Mouse (Mus musculus) limb, embryonic 15.5 days (tissue): Measurements from ENCODE around the gene Gm7075. TPM values are rescaled to one million over a fixed set of nuclear protein-coding genes. Genes with fewer than 3 reads are reported as not detected.

Experiments used
- ATAC-seq: fragments of 200-750 bp; cut with Nextera tagmentation; 2 replicates; pipeline ENCODE4 v1.8.0; 2017; ENCODE audit warnings: low read depth, moderate TSS enrichment; ENCODE audit not compliant: insufficient number of reproducible peaks, low FRiP score, low TSS enrichment
- H3K27ac ChIP-seq: fragments of 300-500 bp; sonication (generic); 2 replicates; pipeline ENCODE4 v1.5.1; 2015; ENCODE audit warnings: moderate library complexity, mild to moderate bottlenecking, inconsistent platforms
- H3K27me3 ChIP-seq: fragments of 300-500 bp; sonication (generic); 2 replicates; pipeline ENCODE4 v1.6.1; 2015; ENCODE audit warnings: inconsistent platforms
- H3K36me3 ChIP-seq: fragments of 300-500 bp; sonication (generic); 2 replicates; pipeline ENCODE4 v1.6.1; 2015; ENCODE audit warnings: inconsistent platforms
- H3K4me1 ChIP-seq: fragments of 300-500 bp; sonication (generic); 2 replicates; pipeline ENCODE4 v1.6.1; 2015; ENCODE audit warnings: inconsistent platforms
- H3K4me2 ChIP-seq: fragments of 300-500 bp; sonication (generic); 2 replicates; pipeline ENCODE4 v1.6.1; 2015; ENCODE audit warnings: mild to moderate bottlenecking, inconsistent platforms
- H3K4me3 ChIP-seq: fragments of 300-500 bp; sonication (generic); 2 replicates; pipeline ENCODE4 v1.5.1; 2015; ENCODE audit warnings: mild to moderate bottlenecking, inconsistent platforms
- H3K9ac ChIP-seq: fragments of 300-500 bp; sonication (generic); 2 replicates; pipeline ENCODE4 v1.6.1; 2015; ENCODE audit warnings: inconsistent platforms
- H3K9me3 ChIP-seq: fragments of 300-500 bp; sonication (generic); 2 replicates; pipeline ENCODE4 v1.6.1; 2016; ENCODE audit warnings: inconsistent platforms
- WGBS: fragments of 180-500 bp; shearing (Covaris S2); methylation state at CpG from one replicate; pipeline ENCODE4 v1.1.7; 2015; 5-methylcytosine and 5-hydroxymethylcytosine counted together
- polyA plus RNA-seq: library from polyadenylated mRNA; unstranded; fragments of >200 nt; fragmentation: Nextera tagmentation; extraction: Ambion mirVana; gene quantifications from 2 replicates; pipeline ENCODE4 v1.2.1, GENCODE M21; 2015

Gm7075 gene
- polyA plus RNA-seq, 1 experiment from 2014 or later, result not detected

- no peaks in the 10 kb centered on the region for H3K36me3 ChIP-seq
- WGBS, result 4% methylated on average over 24 of the region's 24 CpGs
- peak within 1 kb of the TSS; percentile 71 for H3K27ac ChIP-seq
- H3K4me1 ChIP-seq, result peaks cover 9% of the 10 kb centered on the region; the same call in 1 of the 2 replicates
- H3K4me2 ChIP-seq, result peak within 1 kb of the TSS; percentile 85
- H3K27me3 ChIP-seq, result 0 out of 2 replicates have a peak, but pooled peaks cover 3% of the 10 kb centered on the region
- peak within 1 kb of the TSS; percentile 49 for H3K4me3 ChIP-seq
- H3K9ac ChIP-seq, result peak within 1 kb of the TSS; percentile 51
- no peaks in the 10 kb centered on the region for H3K9me3 ChIP-seq
- ATAC-seq, result no peak
Observed at GRCm38 (mm10) chr10:63381498-63382280, 39.9 kb downstream of the Gm7075 start, which contains the start of gene Sirt1. TSS of gene Sirt1 (minus strand) at chr10:63381704.

- no peak for ATAC-seq
- H3K4me2 ChIP-seq, result no peak overlapping the region
- no peak overlapping the region for H3K4me3 ChIP-seq
- no peaks in the 10 kb centered on the region for H3K36me3 ChIP-seq
- no peak overlapping the region for H3K27ac ChIP-seq
- 60% methylated on average over 6 of the region's 6 CpGs for WGBS
- peaks cover 9% of the 10 kb centered on the region; the same call in 1 of the 2 replicates for H3K4me1 ChIP-seq
- H3K9ac ChIP-seq, result no peak overlapping the region
- H3K27me3 ChIP-seq, result 0 out of 2 replicates have a peak, but pooled peaks cover 3% of the 10 kb centered on the region
- H3K9me3 ChIP-seq, result no peaks in the 10 kb centered on the region
Observed at GRCm38 (mm10) chr10:63378948-63379680, 42.5 kb downstream of the Gm7075 start.

GRCm38 (mm10) chr10:63377468-63377867 lies 44.1 kb downstream of the Gm7075 start:
- H3K9me3 ChIP-seq, result no peaks in the 10 kb centered on the region
- no peak overlapping the region for H3K9ac ChIP-seq
- H3K27ac ChIP-seq, result no peak overlapping the region
- no peak for ATAC-seq
- WGBS, result 21% methylated on average over 9 of the region's 9 CpGs
- no peaks in the 10 kb centered on the region for H3K36me3 ChIP-seq
- H3K4me1 ChIP-seq, result peaks cover 9% of the 10 kb centered on the region; the same call in 1 of the 2 replicates
- H3K4me2 ChIP-seq, result no peak overlapping the region
- H3K4me3 ChIP-seq, result no peak overlapping the region
- 0 out of 2 replicates have a peak, but pooled peaks cover 3% of the 10 kb centered on the region for H3K27me3 ChIP-seq

GRCm38 (mm10) chr10:63376303-63376702 lies 45.3 kb downstream of the Gm7075 start:
- Histone ChIP-seq H3K4me3 (no peak overlapping the region), H3K27me3 (0 out of 2 replicates have a peak, but pooled peaks cover 2% of the 10 kb centered on the region), H3K36me3 (no peaks in the 10 kb centered on the region), H3K9me3 (no peaks in the 10 kb centered on the region), H3K27ac (no peak overlapping the region), H3K4me1 (peaks cover 2% of the 10 kb centered on the region; the same call in 1 of the 2 replicates), H3K4me2 (no peak overlapping the region), H3K9ac (no peak overlapping the region)
- ATAC-seq, result no peak
- WGBS, result 85% methylated on average over 5 of the region's 5 CpGs

Other genes with a start within 250 kb of the Gm7075 start
- gene Mypn, start 217.8 kb downstream of the Gm7075 start, polyA plus RNA-seq, result 2.5 and 8.5 TPM in 2 replicates
- 32.0 and 33.9 TPM in 2 replicates for gene Herc4, start 178.0 kb downstream of the Gm7075 start, polyA plus RNA-seq
- 3.7 and 4.8 TPM in 2 replicates for gene Sirt1, start 40.1 kb downstream of the Gm7075 start, polyA plus RNA-seq
- 8.3 and 9.0 TPM in 2 replicates for gene Dnajc12, start 39.3 kb downstream of the Gm7075 start, polyA plus RNA-seq
- gene Ctnna3, start 8.3 kb upstream of the Gm7075 start, polyA plus RNA-seq, result 0.95 and 1.6 TPM in 2 replicates